Mouse (Mus musculus): ENCODE measurements at regions not wholly inside any gene's neighbourhood (a gene's known extent, or its start where the extent isn't known, plus 50 kb on each side); places are given as distances from the start of the nearest gene placed in this dataset.
A peak's percentile ranks its signal among the peaks of the same experiment; 100 is the strongest.

- DNase-seq (ENCODE audit: low read depth, low spot score), result no peak
These were observed 50.2 kb upstream of the Nxt1 start for GRCm38 (mm10) chr2:148622216-148622615.

DNA sequence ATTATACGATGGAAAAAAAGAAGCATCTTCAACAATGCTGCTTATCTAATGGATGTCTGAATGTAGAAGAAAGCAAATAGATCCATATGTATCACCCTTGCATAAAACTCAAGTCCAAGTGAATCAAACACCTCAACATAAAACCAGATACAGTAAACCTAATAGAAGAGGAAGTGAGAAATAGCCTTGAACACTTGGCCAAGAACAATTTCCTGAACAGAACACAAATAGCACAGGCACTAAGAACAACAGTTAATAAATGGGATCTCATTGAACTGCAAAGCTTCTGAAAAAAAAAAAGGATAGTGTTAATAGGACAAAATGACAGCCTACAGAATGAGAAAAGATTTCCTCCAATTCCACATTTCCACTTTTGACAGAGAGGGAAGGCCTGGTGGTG, 60.5 kb upstream of the Nxt1 start:
- DNase-seq (ENCODE audit: low read depth, low spot score), result no peak

GRCm38 (mm10) chr2:148605425-148605930, 66.9 kb upstream of the Nxt1 start:
- DNase-seq (ENCODE audit: low read depth, low spot score), result no peak

GRCm38 (mm10) chr2:148603951-148604350, 68.5 kb upstream of the Nxt1 start:
- DNase-seq (ENCODE audit: low read depth, low spot score), result no peak

DNA sequence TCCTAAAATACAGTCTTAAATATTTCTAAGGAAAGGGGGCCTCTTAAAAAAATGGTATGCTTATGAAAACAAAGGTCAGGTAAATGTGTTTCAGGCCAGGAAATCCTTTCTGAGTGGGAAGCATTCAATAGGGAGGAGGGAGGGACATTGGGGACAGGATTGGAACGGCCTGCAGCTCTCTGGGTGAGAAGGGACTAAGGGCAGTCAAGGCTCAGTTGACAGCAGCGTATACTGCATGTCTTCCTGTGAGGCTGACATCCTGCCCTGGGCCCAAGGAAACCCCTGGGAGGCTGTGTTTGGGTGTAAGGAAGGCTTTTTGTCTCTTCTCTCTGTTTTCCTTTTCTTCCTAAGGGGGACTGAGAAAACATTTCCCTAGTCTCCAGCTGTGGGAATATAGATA, 69.1 kb upstream of the Nxt1 start:
- DNase-seq (ENCODE audit: low read depth, low spot score), result no peak

DNA sequence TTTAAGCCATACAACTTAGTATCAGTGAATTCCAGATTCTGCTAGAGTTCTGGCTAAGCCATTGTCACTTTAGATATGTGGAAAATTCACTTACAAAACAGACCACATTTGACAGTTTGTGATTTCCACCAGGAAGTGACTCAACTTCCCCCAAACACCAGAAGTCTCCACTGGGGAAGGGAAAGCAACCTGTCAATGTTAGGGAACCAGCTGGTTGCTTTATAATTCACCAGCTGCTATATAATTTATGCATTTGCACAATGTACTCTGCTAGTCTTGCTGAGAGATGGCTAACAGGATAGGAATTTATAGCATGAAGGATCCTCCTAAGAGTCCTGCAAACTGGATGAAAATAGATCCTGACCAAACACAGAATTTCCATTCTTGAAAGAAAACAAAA, 72.9 kb upstream of the Nxt1 start:
- DNase-seq (ENCODE audit: low read depth, low spot score), result peak; percentile 18

- no peak for DNase-seq (ENCODE audit: low read depth, low spot score)
These were observed 75.4 kb upstream of the Nxt1 start for GRCm38 (mm10) chr2:148596966-148597365.

- no peak for DNase-seq (ENCODE audit: low read depth, low spot score)
These were observed 86.6 kb upstream of the Nxt1 start for GRCm38 (mm10) chr2:148585721-148586335.

- DNase-seq (ENCODE audit: low read depth, low spot score), result no peak
These were observed 90.2 kb upstream of the Nxt1 start for GRCm38 (mm10) chr2:148582208-148582607.

DNA sequence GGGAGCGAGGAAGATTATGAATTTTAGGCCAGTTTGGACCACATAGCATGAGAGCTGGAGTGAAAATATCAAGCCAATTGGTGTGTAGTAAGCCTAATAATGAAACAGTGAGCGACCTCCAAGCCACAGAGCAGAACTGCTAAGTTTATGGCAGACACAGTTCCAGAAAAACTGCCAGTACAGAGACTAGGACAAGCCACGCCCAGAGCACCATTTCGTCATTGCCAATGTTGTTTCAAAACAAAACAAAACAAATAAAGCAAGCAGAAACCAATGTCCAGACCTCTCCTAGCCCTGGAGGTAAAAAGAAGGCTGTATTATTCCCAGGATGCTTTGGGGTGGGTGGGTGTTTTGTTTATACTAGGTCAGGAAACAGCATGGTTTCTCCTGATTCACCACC, 90.7 kb upstream of the Nxt1 start:
- no peak for DNase-seq (ENCODE audit: low read depth, low spot score)

GRCm38 (mm10) chr2:148580286-148580966, 92.0 kb upstream of the Nxt1 start:
- peak; percentile 16 for DNase-seq (ENCODE audit: low read depth, low spot score)

- no peak for DNase-seq (ENCODE audit: low read depth, low spot score)
These were observed 92.8 kb upstream of the Nxt1 start for GRCm38 (mm10) chr2:148579564-148579963.

GRCm38 (mm10) chr2:148579027-148579426, 93.4 kb upstream of the Nxt1 start:
- no peak for DNase-seq (ENCODE audit: low read depth, low spot score)

GRCm38 (mm10) chr2:148578176-148578575, 94.2 kb upstream of the Nxt1 start:
- DNase-seq (ENCODE audit: low read depth, low spot score), result no peak

- DNase-seq (ENCODE audit: low read depth, low spot score), result no peak
These were observed 97.0 kb upstream of the Nxt1 start for GRCm38 (mm10) chr2:148575433-148575832.

DNA sequence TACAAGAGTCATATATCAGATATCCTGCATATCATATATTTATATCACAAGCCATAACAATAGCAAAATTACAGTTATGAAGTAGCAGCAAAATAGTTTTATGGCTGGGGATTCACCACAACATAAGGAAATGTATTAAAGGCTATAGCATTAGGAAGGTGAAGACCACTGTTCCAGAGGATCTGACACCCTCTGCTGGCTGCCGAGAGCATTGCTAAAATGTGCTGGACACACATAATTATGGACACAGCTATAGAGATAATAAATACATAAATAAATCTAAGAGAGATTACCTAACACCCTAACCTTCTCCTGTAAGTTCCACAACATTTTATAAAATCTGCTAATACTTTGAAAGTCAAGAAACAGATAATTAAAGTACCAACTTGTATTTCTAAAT, 100.2 kb upstream of the Nxt1 start:
- DNase-seq (ENCODE audit: low read depth, low spot score), result no peak

DNA sequence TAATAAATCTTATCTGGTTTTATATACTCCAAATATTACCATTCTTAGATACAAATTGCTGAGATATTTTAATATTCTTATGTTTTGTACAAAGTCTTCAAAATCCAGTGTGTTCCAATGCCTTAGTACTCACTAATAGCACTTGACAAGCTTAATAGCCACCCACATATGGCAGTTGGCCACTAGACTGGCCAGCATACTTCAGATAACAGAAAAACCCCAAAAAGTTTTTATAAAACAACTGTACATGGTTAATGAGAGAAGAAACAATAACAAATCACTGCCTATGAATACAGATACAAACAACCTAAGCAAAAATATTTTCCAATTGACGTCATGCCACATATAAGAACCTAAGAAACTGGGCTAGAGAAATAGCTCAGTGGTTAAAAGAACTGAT, 100.8 kb upstream of the Nxt1 start:
- DNase-seq (ENCODE audit: low read depth, low spot score), result no peak

DNA sequence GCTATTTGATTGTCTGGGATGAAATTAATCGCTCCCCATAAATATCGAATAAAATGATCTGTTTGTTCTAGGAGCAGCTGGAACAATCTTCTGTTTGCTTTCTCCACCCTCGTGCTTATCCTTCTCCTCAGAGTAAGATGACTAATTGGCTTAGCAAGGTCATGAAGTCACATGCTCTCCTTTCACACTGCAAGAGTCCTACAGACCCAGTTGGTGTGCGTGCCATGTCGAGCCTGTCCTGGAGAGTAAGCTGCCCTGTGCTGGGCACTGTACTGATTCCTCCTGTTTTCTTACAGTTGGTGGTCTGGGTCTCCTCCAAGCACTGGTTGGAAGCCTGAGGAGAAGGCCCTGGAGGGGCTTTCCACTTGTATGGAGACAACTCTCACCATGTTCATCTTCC, 101.4 kb upstream of the Nxt1 start:
- no peak for DNase-seq (ENCODE audit: low read depth, low spot score)

- no peak for DNase-seq (ENCODE audit: low read depth, low spot score)
These were observed 104.4 kb upstream of the Nxt1 start for GRCm38 (mm10) chr2:148567930-148568481.

GRCm38 (mm10) chr2:148563390-148563789, 109.0 kb upstream of the Nxt1 start:
- no peak for DNase-seq (ENCODE audit: low read depth, low spot score)

DNA sequence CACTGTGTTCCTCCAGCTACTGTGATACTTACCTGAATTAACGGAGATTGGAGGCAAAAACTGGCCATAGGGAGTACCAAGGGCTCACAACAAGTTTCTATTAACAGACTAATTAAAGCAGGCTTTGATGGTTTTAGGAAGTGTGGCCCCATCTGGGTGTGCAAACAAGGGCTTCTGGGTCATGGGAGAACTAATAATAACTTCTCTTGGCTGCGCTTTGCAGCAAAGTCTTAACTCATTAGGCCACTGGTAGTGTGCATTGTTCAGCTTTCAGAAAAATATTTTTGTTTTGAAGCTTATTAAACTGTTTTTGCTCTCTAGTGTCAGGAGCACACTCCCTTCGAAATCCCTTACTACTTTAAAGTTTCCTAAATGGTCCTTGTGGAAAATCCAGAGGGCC, 110.4 kb upstream of the Nxt1 start:
- DNase-seq (ENCODE audit: low read depth, low spot score), result no peak

GRCm38 (mm10) chr2:148560013-148560773, 112.2 kb upstream of the Nxt1 start:
- no peak for DNase-seq (ENCODE audit: low read depth, low spot score)
